Mouse (Mus musculus): ENCODE measurements around the gene Klhl2. TPM values are rescaled to one million over a fixed set of nuclear protein-coding genes. Genes with fewer than 3 reads are reported as not detected.

Gene Klhl2
- total RNA-seq (2014; rRNA removed) (26.5 and 31.0 TPM in 2 replicates), polyA plus RNA-seq (2012; rRNA removed) (10.1 and 11.4 TPM in 2 replicates)

- TF ChIP-seq POLR2A (IDR thresholded peaks at IDR 0.05; ENCODE audit: extremely low read depth, insufficient read depth, low read length) (0 out of 2 replicates have a peak, but pooled peaks have one; percentile 41), CTCF (IDR thresholded peaks at IDR 0.05; ENCODE audit: low read depth, low read length) (no peak)
- Histone ChIP-seq H3K9ac (ENCODE audit: low read depth, low read length) (peak within 1 kb of the TSS; percentile 100), H3K36me3 (ENCODE audit: control insufficient read depth, insufficient read depth, low read length) (no peaks in the 10 kb centered on the region), H3K27me3 (ENCODE audit: control insufficient read depth, insufficient read depth, low read length) (no peaks in the 10 kb centered on the region), H3K27ac (replicated peaks; ENCODE audit: insufficient read depth, low read depth, low read length) (peak within 1 kb of the TSS; percentile 79), H3K79me2 (ENCODE audit: control insufficient read depth, insufficient read depth, low read length) (peaks cover 19% of the 10 kb centered on the region; the same call in 1 of the 2 replicates), H3K4me1 (ENCODE audit: control insufficient read depth, insufficient read depth, low read length) (peaks cover 5% of the 10 kb centered on the region), H3K4me3 (ENCODE audit: insufficient read depth, low read depth, low read length) (peak within 1 kb of the TSS; percentile 97)
- under 1% methylated on average over 62 of the region's 68 CpGs for WGBS
- DNase-seq (ENCODE audit: extremely low read depth, low read depth, low spot score), result peak; percentile 20
These were observed at the start of gene Klhl2 for GRCm38 (mm10) chr8:64849897-64850541. Gene Klhl2 (minus strand): TSS chr8:64850017.

DNA sequence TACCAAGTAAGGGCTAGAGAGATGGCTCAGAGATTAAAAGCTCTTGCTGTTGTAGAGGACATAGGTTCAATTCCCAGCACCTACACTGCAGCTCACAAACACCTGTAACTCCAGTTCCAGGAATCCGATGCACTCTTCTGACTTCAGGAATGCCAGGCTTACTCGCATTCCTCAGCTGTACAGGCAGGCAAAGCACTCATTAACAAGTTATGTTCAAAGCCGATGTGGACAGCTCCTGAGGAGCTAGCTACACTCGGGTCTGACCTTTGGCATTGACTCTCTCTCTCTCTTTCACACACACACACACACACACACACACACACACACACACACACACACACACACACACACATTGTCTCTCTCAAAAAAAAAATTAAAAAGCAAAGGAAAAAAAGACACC is 48.9 kb upstream of the Klhl2 start:
- Histone ChIP-seq H3K36me3 (ENCODE audit: control insufficient read depth, insufficient read depth, low read length) (no peaks in the 10 kb centered on the region), H3K4me3 (ENCODE audit: insufficient read depth, low read depth, low read length) (no peak overlapping the region), H3K9ac (ENCODE audit: low read depth, low read length) (no peak overlapping the region), H3K79me2 (ENCODE audit: control insufficient read depth, insufficient read depth, low read length) (no peaks in the 10 kb centered on the region), H3K4me1 (ENCODE audit: control insufficient read depth, insufficient read depth, low read length) (no peaks in the 10 kb centered on the region), H3K27me3 (ENCODE audit: control insufficient read depth, insufficient read depth, low read length) (no peaks in the 10 kb centered on the region), H3K27ac (replicated peaks; ENCODE audit: insufficient read depth, low read depth, low read length) (no peak overlapping the region)
- TF ChIP-seq POLR2A (IDR thresholded peaks at IDR 0.05; ENCODE audit: extremely low read depth, insufficient read depth, low read length) (no peak), CTCF (IDR thresholded peaks at IDR 0.05; ENCODE audit: low read depth, low read length) (no peak)
- DNase-seq (ENCODE audit: extremely low read depth, low read depth, low spot score), result no peak
- WGBS, result 33% methylated on average over 4 of the region's 4 CpGs

DNA sequence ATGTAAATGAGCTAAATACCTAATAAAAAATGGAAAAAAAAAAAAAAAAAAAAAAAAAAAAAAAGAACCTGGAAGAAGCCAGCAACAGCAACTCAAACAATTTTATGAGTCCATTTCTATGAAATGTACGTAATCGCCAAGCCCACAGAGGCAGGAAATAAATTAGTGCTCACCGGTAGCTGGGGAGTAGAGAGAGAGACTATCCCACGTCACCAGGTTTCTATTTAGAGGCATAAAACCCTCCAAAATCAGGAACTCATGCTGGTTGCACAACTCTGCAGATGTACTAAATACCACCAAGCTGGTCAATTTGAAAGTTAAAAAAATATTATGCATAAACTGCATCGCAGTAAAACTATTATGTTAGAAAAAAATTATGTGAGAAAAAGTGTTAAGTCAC is 46.9 kb upstream of the Klhl2 start:
- Histone ChIP-seq H3K79me2 (ENCODE audit: control insufficient read depth, insufficient read depth, low read length) (no peaks in the 10 kb centered on the region), H3K9ac (ENCODE audit: low read depth, low read length) (no peak overlapping the region), H3K4me1 (ENCODE audit: control insufficient read depth, insufficient read depth, low read length) (no peaks in the 10 kb centered on the region), H3K4me3 (ENCODE audit: insufficient read depth, low read depth, low read length) (no peak overlapping the region), H3K27me3 (ENCODE audit: control insufficient read depth, insufficient read depth, low read length) (no peaks in the 10 kb centered on the region), H3K27ac (replicated peaks; ENCODE audit: insufficient read depth, low read depth, low read length) (no peak overlapping the region), H3K36me3 (ENCODE audit: control insufficient read depth, insufficient read depth, low read length) (no peaks in the 10 kb centered on the region)
- TF ChIP-seq POLR2A (IDR thresholded peaks at IDR 0.05; ENCODE audit: extremely low read depth, insufficient read depth, low read length), result no peak
- TF ChIP-seq CTCF (IDR thresholded peaks at IDR 0.05; ENCODE audit: low read depth, low read length), result no peak
- DNase-seq (ENCODE audit: extremely low read depth, low read depth, low spot score), result no peak
- 86% methylated on average over 5 of the region's 5 CpGs for WGBS

DNA sequence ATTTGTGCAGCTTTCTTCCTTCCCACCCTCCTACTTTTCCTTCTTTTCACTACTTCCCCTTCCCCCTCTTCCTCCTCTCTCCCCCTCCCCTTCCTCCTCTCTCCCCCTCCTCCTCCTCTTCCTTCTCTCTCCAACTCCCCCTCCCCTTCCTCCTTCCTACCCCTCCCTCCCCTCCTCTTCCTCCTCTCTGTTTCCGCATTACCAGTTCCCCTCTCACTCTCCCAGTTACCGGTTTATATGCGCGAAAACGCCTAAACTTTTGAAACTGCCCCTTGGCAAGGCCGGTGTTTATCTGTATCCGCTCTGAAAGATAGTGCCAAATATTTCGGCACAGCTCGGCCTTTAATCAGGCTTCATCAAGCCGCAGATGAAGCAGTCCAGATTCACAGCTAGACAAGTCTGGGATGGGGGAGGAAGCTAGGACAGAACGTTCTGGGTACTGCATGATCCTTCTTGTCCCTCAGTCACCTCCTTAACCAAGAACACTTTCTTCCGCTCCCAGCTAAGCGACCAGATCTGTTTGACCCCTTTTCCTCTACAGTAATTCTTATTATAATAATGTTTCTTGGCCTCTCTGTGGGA is 30.9 kb upstream of the Klhl2 start:
- Histone ChIP-seq H3K79me2 (ENCODE audit: control insufficient read depth, insufficient read depth, low read length) (no peaks in the 10 kb centered on the region), H3K9ac (ENCODE audit: low read depth, low read length) (no peak overlapping the region), H3K27me3 (ENCODE audit: control insufficient read depth, insufficient read depth, low read length) (no peaks in the 10 kb centered on the region), H3K36me3 (ENCODE audit: control insufficient read depth, insufficient read depth, low read length) (no peaks in the 10 kb centered on the region), H3K27ac (replicated peaks; ENCODE audit: insufficient read depth, low read depth, low read length) (peak overlapping the region; percentile 20; the same call in 1 of the 2 replicates), H3K4me1 (ENCODE audit: control insufficient read depth, insufficient read depth, low read length) (no peaks in the 10 kb centered on the region), H3K4me3 (ENCODE audit: insufficient read depth, low read depth, low read length) (no peak overlapping the region)
- WGBS, result 36% methylated on average over 13 of the region's 13 CpGs
- TF ChIP-seq POLR2A (IDR thresholded peaks at IDR 0.05; ENCODE audit: extremely low read depth, insufficient read depth, low read length) (no peak), CTCF (IDR thresholded peaks at IDR 0.05; ENCODE audit: low read depth, low read length) (no peak)
- DNase-seq (ENCODE audit: extremely low read depth, low read depth, low spot score), result peak; percentile 51

DNA sequence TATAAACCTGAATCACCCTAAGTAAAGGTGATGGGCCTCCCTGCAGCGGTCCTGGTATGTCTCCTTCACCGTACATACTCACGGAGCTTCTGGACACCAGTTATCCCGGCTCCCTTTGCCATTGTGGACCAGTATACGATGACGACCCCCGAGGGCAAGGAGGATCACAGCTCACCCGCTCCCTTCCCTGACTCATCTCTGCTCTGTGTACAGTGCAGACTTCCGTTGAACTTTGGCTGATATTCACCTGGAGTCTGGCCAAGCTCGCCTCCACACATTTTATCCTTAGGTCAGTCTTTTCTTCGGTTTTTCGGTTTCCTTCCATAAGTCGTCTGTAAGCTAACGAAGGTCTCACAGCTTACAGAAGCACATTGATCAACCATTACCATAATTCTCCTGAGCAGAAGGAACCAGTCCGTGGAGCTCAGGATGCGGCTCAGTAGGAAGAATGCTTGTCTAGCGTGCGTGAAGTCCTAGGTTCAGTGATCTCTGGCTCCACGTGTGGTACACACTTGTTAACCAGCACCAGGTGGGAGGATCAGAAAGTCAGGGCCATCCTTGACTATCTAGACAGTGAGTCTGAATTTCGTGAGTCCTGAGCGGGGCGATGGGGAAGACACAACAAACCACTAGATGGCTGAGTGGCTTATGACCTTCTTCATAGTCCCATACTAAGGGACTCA is 28.0 kb upstream of the Klhl2 start:
- Histone ChIP-seq H3K36me3 (ENCODE audit: control insufficient read depth, insufficient read depth, low read length) (no peaks in the 10 kb centered on the region), H3K9ac (ENCODE audit: low read depth, low read length) (no peak overlapping the region), H3K27ac (replicated peaks; ENCODE audit: insufficient read depth, low read depth, low read length) (no peak overlapping the region), H3K27me3 (ENCODE audit: control insufficient read depth, insufficient read depth, low read length) (no peaks in the 10 kb centered on the region), H3K79me2 (ENCODE audit: control insufficient read depth, insufficient read depth, low read length) (no peaks in the 10 kb centered on the region), H3K4me3 (ENCODE audit: insufficient read depth, low read depth, low read length) (no peak overlapping the region), H3K4me1 (ENCODE audit: control insufficient read depth, insufficient read depth, low read length) (no peaks in the 10 kb centered on the region)
- peak; percentile 21 for DNase-seq (ENCODE audit: extremely low read depth, low read depth, low spot score)
- WGBS, result 43% methylated on average over 22 of the region's 22 CpGs
- no peak for TF ChIP-seq POLR2A (IDR thresholded peaks at IDR 0.05; ENCODE audit: extremely low read depth, insufficient read depth, low read length)
- TF ChIP-seq CTCF (IDR thresholded peaks at IDR 0.05; ENCODE audit: low read depth, low read length), result no peak
